Mouse (Mus musculus) forebrain, embryonic 15.5 days (tissue): ENCODE measurements around the gene Glt6d1. TPM values are rescaled to one million over a fixed set of nuclear protein-coding genes. Genes with fewer than 3 reads are reported as not detected.

Source experiments
- ATAC-seq: fragments of 200-750 bp; cut with Nextera tagmentation; replicated peaks from 2 replicates; pipeline ENCODE4 v1.8.0; 2017; ENCODE audit warnings: mild to moderate bottlenecking, moderate TSS enrichment, moderate library complexity
- H3K27ac ChIP-seq: fragments of 300-500 bp; sonication (generic); replicated peaks from 2 replicates; pipeline ENCODE4 v1.5.1; 2015; ENCODE audit warnings: mild to moderate bottlenecking, inconsistent platforms
- H3K27me3 ChIP-seq: fragments of 300-500 bp; sonication (generic); 2 replicates; pipeline ENCODE4 v1.6.1; 2015; ENCODE audit warnings: inconsistent platforms
- H3K36me3 ChIP-seq: fragments of 300-500 bp; sonication (generic); 2 replicates; pipeline ENCODE4 v1.6.1; 2015; ENCODE audit warnings: mild to moderate bottlenecking, inconsistent platforms
- H3K4me1 ChIP-seq: fragments of 300-500 bp; sonication (generic); 2 replicates; pipeline ENCODE4 v1.6.1; 2015; ENCODE audit warnings: inconsistent platforms
- H3K4me2 ChIP-seq: fragments of 300-500 bp; sonication (generic); replicated peaks from 2 replicates; pipeline ENCODE4 v1.6.1; 2015; ENCODE audit warnings: mild to moderate bottlenecking, inconsistent platforms
- H3K4me3 ChIP-seq: fragments of 300-500 bp; sonication (generic); 2 replicates; pipeline ENCODE4 v1.5.1; 2015; ENCODE audit warnings: mild to moderate bottlenecking, inconsistent platforms
- H3K9ac ChIP-seq: fragments of 300-500 bp; sonication (generic); replicated peaks from 2 replicates; pipeline ENCODE4 v1.6.1; 2015; ENCODE audit warnings: mild to moderate bottlenecking, inconsistent platforms
- H3K9me3 ChIP-seq: fragments of 300-500 bp; sonication (generic); 2 replicates; pipeline ENCODE4 v1.6.1; 2016; ENCODE audit warnings: inconsistent platforms
- WGBS: fragments of 180-500 bp; shearing (Covaris S2); methylation state at CpG from one replicate; pipeline ENCODE4 v1.1.7; 2015; ENCODE audit warnings: mixed read lengths; 5-methylcytosine and 5-hydroxymethylcytosine counted together
- polyA plus RNA-seq: library from polyadenylated mRNA; unstranded; fragments of >200 nt; fragmentation: Nextera tagmentation; extraction: Ambion mirVana; gene quantifications from 2 replicates; pipeline ENCODE4 v1.2.1, GENCODE M21; 2015

Gene Glt6d1
- polyA plus RNA-seq, 1 experiment from 2014 or later = not detected

GRCm38 (mm10) chr2:25844097-25844496 lies 28.4 kb upstream of the Glt6d1 start:
- 88% methylated on average over 3 of the region's 3 CpGs for WGBS
- Histone ChIP-seq H3K36me3 (no peaks in the 10 kb centered on the region), H3K9ac (no peak overlapping the region), H3K9me3 (no peaks in the 10 kb centered on the region), H3K4me1 (peaks cover 12% of the 10 kb centered on the region), H3K27ac (no peak overlapping the region), H3K27me3 (no peaks in the 10 kb centered on the region), H3K4me3 (no peak overlapping the region), H3K4me2 (no peak overlapping the region)
- ATAC-seq = no peak

DNA sequence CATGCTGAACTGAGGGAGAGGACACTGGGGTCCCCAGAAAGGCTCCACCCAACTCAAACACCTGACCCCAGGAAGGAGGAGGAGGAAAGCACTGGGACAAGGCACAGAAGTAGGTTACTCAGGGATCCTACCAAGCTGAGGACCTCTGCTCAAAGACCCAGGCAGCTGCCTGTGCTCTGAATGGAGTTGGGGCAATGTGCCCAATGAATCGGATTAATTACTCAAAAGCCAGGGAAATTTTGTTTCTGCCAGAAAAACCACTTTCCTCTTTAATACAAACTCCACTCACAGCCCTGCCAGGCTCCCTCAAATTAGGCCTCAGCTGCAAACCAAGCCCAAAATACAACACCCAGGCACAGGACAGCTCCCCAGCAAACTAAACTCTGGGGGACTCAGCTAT lies 27.1 kb upstream of the Glt6d1 start:
- H3K36me3 ChIP-seq = no peaks in the 10 kb centered on the region
- 12% methylated on average over 1 of the region's 1 CpGs for WGBS
- ATAC-seq = no peak; the same call in 1 of the 2 replicates
- H3K4me1 ChIP-seq = peaks cover 12% of the 10 kb centered on the region
- no peak overlapping the region for H3K4me2 ChIP-seq
- no peaks in the 10 kb centered on the region for H3K27me3 ChIP-seq
- peak overlapping the region; percentile 52; the same call in 1 of the 2 replicates for H3K27ac ChIP-seq
- no peaks in the 10 kb centered on the region for H3K9me3 ChIP-seq
- no peak overlapping the region for H3K4me3 ChIP-seq
- H3K9ac ChIP-seq = no peak overlapping the region

DNA sequence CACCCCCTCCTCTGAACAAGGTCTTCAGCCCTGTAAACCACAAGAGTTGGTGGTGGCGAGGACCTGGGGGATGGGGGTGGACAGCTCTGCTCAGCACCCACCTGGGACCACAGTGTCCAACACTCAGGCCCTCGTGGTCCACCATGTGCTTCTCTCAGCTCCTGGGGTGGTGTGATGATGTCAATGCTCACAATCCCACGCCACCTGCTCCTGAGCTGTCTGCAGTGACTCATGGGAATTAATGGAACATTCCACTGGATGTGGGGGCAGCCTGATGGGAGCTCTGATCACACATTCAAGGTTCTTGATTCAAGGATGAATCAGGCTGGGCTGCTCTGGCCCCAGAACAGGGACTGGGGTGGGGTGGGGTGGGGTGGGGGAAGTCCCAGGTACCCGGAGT lies 26.5 kb upstream of the Glt6d1 start:
- no peaks in the 10 kb centered on the region for H3K9me3 ChIP-seq
- H3K9ac ChIP-seq = no peak overlapping the region
- H3K4me2 ChIP-seq = no peak overlapping the region
- H3K27ac ChIP-seq = 0 out of 2 replicates have a peak overlapping the region, but pooled peaks have one; percentile 6
- 86% methylated on average over 4 of the region's 4 CpGs for whole genome bisulfite sequencing
- H3K27me3 ChIP-seq = no peaks in the 10 kb centered on the region
- no peaks in the 10 kb centered on the region for H3K36me3 ChIP-seq
- no peak overlapping the region for H3K4me3 ChIP-seq
- H3K4me1 ChIP-seq = peaks cover 12% of the 10 kb centered on the region
- ATAC-seq = no peak

- H3K9ac ChIP-seq = no peak overlapping the region
- ATAC-seq = peak; percentile 63
- H3K4me1 ChIP-seq = no peaks in the 10 kb centered on the region
- no peaks in the 10 kb centered on the region for H3K9me3 ChIP-seq
- no peaks in the 10 kb centered on the region for H3K36me3 ChIP-seq
- no peaks in the 10 kb centered on the region for H3K27me3 ChIP-seq
- no peak overlapping the region for H3K4me3 ChIP-seq
- 51% methylated on average over 5 of the region's 5 CpGs for WGBS
- no peak overlapping the region for H3K27ac ChIP-seq
- no peak overlapping the region for H3K4me2 ChIP-seq
These were observed 20.6 kb upstream of the Glt6d1 start for GRCm38 (mm10) chr2:25836291-25836690.

GRCm38 (mm10) chr2:25830786-25831185 lies 15.1 kb upstream of the Glt6d1 start:
- no peak for ATAC-seq
- 70% methylated on average over 3 of the region's 3 CpGs for WGBS

DNA sequence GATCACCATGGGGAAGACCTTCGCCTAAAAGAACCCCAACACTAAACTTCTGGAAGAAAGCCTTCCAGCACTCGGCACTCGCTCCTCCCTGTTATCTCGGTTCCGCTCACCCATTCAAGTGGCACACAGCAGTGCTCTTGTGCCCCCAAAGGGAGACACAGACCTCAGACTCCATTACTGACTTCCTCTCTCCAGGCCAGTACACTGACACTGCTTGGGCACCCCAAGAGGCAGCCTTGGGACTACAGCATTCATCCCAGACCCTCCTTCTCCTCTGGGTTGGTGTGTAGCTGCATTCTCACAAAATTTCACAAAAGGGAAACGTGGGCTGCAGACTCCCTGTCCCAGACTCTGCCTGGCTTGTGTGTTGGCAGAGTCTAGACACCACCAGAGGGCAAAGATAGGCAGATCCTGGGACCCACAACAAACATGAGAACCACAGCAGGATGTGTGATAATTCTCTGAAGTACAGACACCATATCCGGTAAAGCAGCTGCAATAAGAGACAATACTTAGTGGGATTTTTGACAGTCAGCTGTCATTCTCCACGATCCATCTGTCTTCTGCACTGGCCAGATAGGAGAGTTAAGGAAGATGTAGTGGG lies 12.8 kb upstream of the Glt6d1 start:
- no peak overlapping the region for H3K4me3 ChIP-seq
- WGBS = 82% methylated on average over 8 of the region's 8 CpGs
- no peaks in the 10 kb centered on the region for H3K4me1 ChIP-seq
- H3K4me2 ChIP-seq = no peak overlapping the region
- no peaks in the 10 kb centered on the region for H3K36me3 ChIP-seq
- ATAC-seq = no peak
- no peak overlapping the region for H3K9ac ChIP-seq
- H3K27me3 ChIP-seq = no peaks in the 10 kb centered on the region
- no peaks in the 10 kb centered on the region for H3K9me3 ChIP-seq
- no peak overlapping the region for H3K27ac ChIP-seq

More at GRCm38 (mm10) chr2:25830786-25831185, 15.1 kb upstream of the Glt6d1 start:
- no peaks in the 10 kb centered on the region for H3K4me1 ChIP-seq
- H3K4me3 ChIP-seq = no peak overlapping the region
- no peaks in the 10 kb centered on the region for H3K36me3 ChIP-seq
- no peaks in the 10 kb centered on the region for H3K9me3 ChIP-seq
- no peaks in the 10 kb centered on the region for H3K27me3 ChIP-seq
- no peak overlapping the region for H3K9ac ChIP-seq
- H3K4me2 ChIP-seq = no peak overlapping the region
- H3K27ac ChIP-seq = no peak overlapping the region

DNA sequence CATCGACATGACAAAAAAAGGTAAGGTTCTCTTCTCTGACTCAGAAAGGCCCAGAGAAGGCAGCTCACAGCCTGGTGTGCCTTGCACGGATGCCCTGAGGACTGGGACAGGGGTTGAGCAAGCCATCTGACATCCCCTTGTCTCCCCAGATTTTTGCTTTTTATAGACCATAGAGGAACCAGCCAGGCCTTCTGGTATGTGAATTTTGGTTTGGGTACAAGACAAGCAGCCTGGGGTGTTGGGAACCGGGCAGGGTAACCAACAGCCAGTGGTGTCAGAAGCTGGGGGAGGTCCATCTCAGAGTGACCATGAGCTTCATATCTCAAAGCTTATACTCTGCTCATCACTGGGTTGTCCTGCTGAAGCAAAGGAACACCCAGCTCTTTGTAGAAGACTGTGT lies 9.1 kb upstream of the Glt6d1 start:
- Histone ChIP-seq H3K4me3 (no peak overlapping the region), H3K27me3 (no peaks in the 10 kb centered on the region), H3K9me3 (no peaks in the 10 kb centered on the region), H3K4me1 (no peaks in the 10 kb centered on the region), H3K9ac (no peak overlapping the region), H3K36me3 (no peaks in the 10 kb centered on the region), H3K27ac (no peak overlapping the region), H3K4me2 (no peak overlapping the region)
- WGBS = 94% methylated on average over 3 of the region's 3 CpGs
- no peak for ATAC-seq

DNA sequence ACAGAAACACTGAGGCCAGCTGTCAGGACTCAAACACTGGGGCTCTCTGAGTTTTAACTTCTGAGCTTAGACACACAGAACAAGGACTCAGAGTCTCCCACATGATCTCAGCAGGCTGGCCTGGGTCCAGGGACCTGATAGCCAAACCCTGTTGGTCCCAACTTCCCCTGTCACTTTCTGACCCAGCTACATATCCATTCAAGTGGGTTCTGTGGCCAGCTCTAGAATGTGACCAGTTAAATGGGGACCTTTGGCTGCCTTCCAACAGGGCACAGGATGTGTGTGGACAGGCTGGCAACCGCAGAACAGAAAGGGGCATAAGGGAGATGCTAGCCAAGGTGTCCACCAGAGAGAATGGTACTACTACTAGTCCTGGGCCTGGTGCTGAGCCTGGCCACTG lies 7.2 kb upstream of the Glt6d1 start, which contains the start of gene Lcn9:
Gene Lcn9, plus strand, starts transcription at position 348 of the 400 bp plus-strand sequence.
- no peak for ATAC-seq
- WGBS = 81% methylated on average over 1 of the region's 1 CpGs

DNA sequence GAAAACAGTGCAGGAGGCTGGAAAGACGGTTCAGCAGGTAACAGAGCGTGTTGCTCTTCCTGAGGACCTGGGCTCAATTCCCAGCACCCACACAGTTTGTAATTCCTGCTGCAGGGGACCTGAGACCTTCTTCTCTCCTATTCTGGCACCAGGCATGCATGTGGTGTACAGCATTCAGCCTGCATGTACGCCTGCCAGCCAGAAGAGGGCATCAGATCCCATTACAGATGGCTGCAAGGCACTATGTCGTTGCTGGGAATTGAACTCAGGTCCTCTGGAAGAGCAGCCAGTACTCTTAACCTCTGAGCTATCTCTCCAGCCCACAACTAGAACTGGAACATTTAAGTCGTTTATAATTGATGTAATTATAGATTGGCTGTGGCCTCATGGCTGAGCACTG lies 2.3 kb downstream of the Glt6d1 start:
- no peaks in the 10 kb centered on the region for H3K27me3 ChIP-seq
- no peaks in the 10 kb centered on the region for H3K9me3 ChIP-seq
- H3K36me3 ChIP-seq = no peaks in the 10 kb centered on the region
- no peak overlapping the region for H3K9ac ChIP-seq
- WGBS = 79% methylated on average over 5 of the region's 5 CpGs
- no peak overlapping the region for H3K27ac ChIP-seq
- no peak overlapping the region for H3K4me2 ChIP-seq
- no peak overlapping the region for H3K4me3 ChIP-seq
- ATAC-seq = no peak
- H3K4me1 ChIP-seq = no peaks in the 10 kb centered on the region

More for the DNA sequence above, 7.2 kb upstream of the Glt6d1 start, which contains the start of gene Lcn9:
- Histone ChIP-seq H3K9me3 (no peaks in the 10 kb centered on the region), H3K27me3 (no peaks in the 10 kb centered on the region), H3K4me3 (no peak within 1 kb of the TSS), H3K4me2 (no peak within 1 kb of the TSS), H3K36me3 (no peaks in the 10 kb centered on the region), H3K4me1 (no peaks in the 10 kb centered on the region), H3K27ac (no peak within 1 kb of the TSS), H3K9ac (no peak within 1 kb of the TSS)

GRCm38 (mm10) chr2:25811711-25812110 lies 3.9 kb downstream of the Glt6d1 start:
- WGBS = 93% methylated on average over 2 of the region's 2 CpGs
- H3K27ac ChIP-seq = no peak overlapping the region
- H3K4me1 ChIP-seq = no peaks in the 10 kb centered on the region
- H3K9me3 ChIP-seq = no peaks in the 10 kb centered on the region
- ATAC-seq = no peak
- no peak overlapping the region for H3K9ac ChIP-seq
- H3K27me3 ChIP-seq = no peaks in the 10 kb centered on the region
- H3K4me2 ChIP-seq = no peak overlapping the region
- no peak overlapping the region for H3K4me3 ChIP-seq
- no peaks in the 10 kb centered on the region for H3K36me3 ChIP-seq

DNA sequence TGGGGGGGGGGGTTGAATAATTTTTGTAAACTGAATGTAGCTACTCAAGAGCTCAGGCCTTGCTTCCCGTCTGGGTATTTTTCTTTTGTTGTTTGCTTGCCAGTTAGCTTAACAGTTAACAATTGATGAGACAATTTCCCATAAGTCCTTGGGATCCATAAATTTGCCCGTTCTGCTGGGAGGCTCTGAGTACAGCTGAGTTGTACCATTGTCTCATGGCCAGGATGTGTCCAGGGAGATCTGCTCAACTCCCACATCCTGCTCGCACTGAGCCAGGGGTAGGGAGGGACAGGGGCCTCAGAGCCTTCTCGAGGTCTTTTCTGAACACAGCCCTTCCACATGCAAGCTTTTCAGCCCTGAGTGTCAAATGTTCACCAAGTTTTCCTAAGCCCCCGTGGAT lies 17.6 kb downstream of the Glt6d1 start:
- H3K36me3 ChIP-seq = no peaks in the 10 kb centered on the region
- peaks cover 4% of the 10 kb centered on the region; the same call in 1 of the 2 replicates for H3K4me1 ChIP-seq
- 39% methylated on average over 5 of the region's 5 CpGs for WGBS
- H3K4me2 ChIP-seq = no peak overlapping the region
- no peaks in the 10 kb centered on the region for H3K9me3 ChIP-seq
- H3K27me3 ChIP-seq = no peaks in the 10 kb centered on the region
- no peak for ATAC-seq
- no peak overlapping the region for H3K9ac ChIP-seq
- no peak overlapping the region for H3K27ac ChIP-seq
- H3K4me3 ChIP-seq = no peak overlapping the region

DNA sequence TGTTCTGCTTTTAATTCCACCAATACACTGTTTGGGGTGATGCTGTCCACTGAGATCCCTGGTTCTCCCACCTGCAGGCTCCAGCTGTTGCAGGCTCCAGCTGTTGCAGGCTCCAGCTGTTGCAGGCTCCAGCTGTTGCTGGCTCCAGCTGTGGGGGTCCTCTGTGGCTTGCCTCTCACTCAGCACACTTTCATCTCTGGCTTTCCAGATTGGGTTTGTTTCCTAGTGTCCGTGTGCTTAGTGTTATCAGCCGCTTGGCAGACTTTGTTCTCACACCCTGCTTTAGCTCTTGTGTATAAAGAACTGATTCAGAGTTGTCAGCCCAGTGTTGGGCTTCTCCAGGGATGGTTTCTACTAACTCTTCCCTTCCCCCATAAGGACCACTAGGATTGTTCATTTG lies 18.0 kb downstream of the Glt6d1 start:
- Histone ChIP-seq H3K36me3 (no peaks in the 10 kb centered on the region), H3K27me3 (no peaks in the 10 kb centered on the region), H3K4me2 (no peak overlapping the region), H3K4me3 (no peak overlapping the region), H3K9ac (no peak overlapping the region), H3K27ac (no peak overlapping the region), H3K9me3 (no peaks in the 10 kb centered on the region), H3K4me1 (peaks cover 4% of the 10 kb centered on the region; the same call in 1 of the 2 replicates)
- 49% methylated on average over 2 of the region's 2 CpGs for WGBS
- ATAC-seq = no peak

- Histone ChIP-seq H3K27ac (no peak overlapping the region), H3K27me3 (no peaks in the 10 kb centered on the region), H3K4me1 (no peaks in the 10 kb centered on the region), H3K9ac (no peak overlapping the region), H3K9me3 (no peaks in the 10 kb centered on the region), H3K4me2 (no peak overlapping the region), H3K4me3 (no peak overlapping the region), H3K36me3 (no peaks in the 10 kb centered on the region)
- WGBS = 95% methylated on average over 3 of the region's 3 CpGs
- ATAC-seq = no peak
These were observed 26.6 kb downstream of the Glt6d1 start for GRCm38 (mm10) chr2:25789092-25789491.
